Mouse (Mus musculus): ENCODE measurements around the gene Dnah17.

GRCm38 (mm10) chr11:117983770-117984169 is 146.7 kb downstream of the Dnah17 start:
- no peak for TF ChIP-seq CTCF (IDR thresholded peaks at IDR 0.05)
- TF ChIP-seq POLR2A (IDR thresholded peaks at IDR 0.05; ENCODE audit: insufficient read depth, low read depth, low read length): no peak
- no peak for TF ChIP-seq EP300 (IDR thresholded peaks at IDR 0.05; ENCODE audit: insufficient read depth, low read depth, low read length)

Measured in heart, adult 2 months (tissue).